Mouse (Mus musculus): Measurements from ENCODE around the gene Ntn5. TPM values are rescaled to one million over a fixed set of nuclear protein-coding genes. Genes with fewer than 3 reads are reported as not detected.

Gene Ntn5
- total and polyA plus RNA-seq, 3 experiments = 0.08 to 0.57 TPM; not detected in 1

GRCm38 (mm10) chr7:45665303-45666138 lies 18.3 kb upstream of the Ntn5 start:
- H3K4me3 ChIP-seq (replicated peaks in 1 of 3; ENCODE audit: low read depth in 2 of 3, low read length in 2 of 3, poor library complexity in 1 of 3) = no peak overlapping the region

GRCm38 (mm10) chr7:45666161-45666560 lies 17.7 kb upstream of the Ntn5 start, which contains the start of gene Fut2:
Gene Fut2, minus strand, starts transcription at chr7:45666394.
- H3K79me2 ChIP-seq (replicated peaks; ENCODE audit: control insufficient read depth, extremely low read depth, insufficient read depth, poor library complexity, severe bottlenecking) = no peaks in the 10 kb centered on the region
- peaks cover 1% of the 10 kb centered on the region for H3K27me3 ChIP-seq (replicated peaks)
- in situ Hi-C loops (cut with MboI; ENCODE audit: low pct_ligation_motif_present, low pct_unique_long_range_greater_than_20kb, low sequenced_read_pairs) (no loop called here), dilution Hi-C loops (cut with MboI; ENCODE audit: extremely low pct_ligation_motif_present, extremely low pct_unique_long_range_greater_than_20kb, low sequenced_read_pairs) (no loop called here)
- no peak within 1 kb of the TSS for H3K4me3 ChIP-seq (replicated peaks in 1 of 3; ENCODE audit: low read depth in 2 of 3, low read length in 2 of 3, poor library complexity in 1 of 3)
- H3K4me1 ChIP-seq (ENCODE audit: control insufficient read depth in 1 of 2, insufficient read depth in 2 of 2) = peaks cover 0 to 7% of the 10 kb centered on the region in 2 experiments; a peak in 1 of 4 replicates
- no peak for DNase-seq (ENCODE audit: extremely low read depth)
- peaks cover 10% of the 10 kb centered on the region for H3K9me3 ChIP-seq (replicated peaks; ENCODE audit: low read length)
- no peak within 1 kb of the TSS for H3K27ac ChIP-seq (ENCODE audit: insufficient read depth, low read depth)
- H3K36me3 ChIP-seq (replicated peaks in 1 of 2; ENCODE audit: control insufficient read depth in 1 of 2, insufficient read depth in 1 of 2, low read length in 1 of 2) = no peaks in the 10 kb centered on the region
- H3K9ac ChIP-seq (ENCODE audit: insufficient read depth, low read depth) = no peak within 1 kb of the TSS
- H3K4me2 ChIP-seq (ENCODE audit: insufficient read depth, low read depth, poor library complexity, severe bottlenecking) = no peak within 1 kb of the TSS
- TF ChIP-seq NELFE (IDR thresholded peaks at IDR 0.05; ENCODE audit: low read depth, low read length) = no peak
- TF ChIP-seq MAFK (IDR thresholded peaks at IDR 0.05; ENCODE audit: insufficient replicate concordance, low read length) = no peak
- TF ChIP-seq TCF12 (IDR thresholded peaks at IDR 0.05; ENCODE audit: low read depth, low read length) = no peak
- TF ChIP-seq KAT2A (IDR thresholded peaks at IDR 0.05; ENCODE audit: insufficient replicate concordance, low read length) = no peak
- no peak for TF ChIP-seq USF2 (conservative IDR thresholded peaks at IDR 0.05; ENCODE audit: low read depth, low read length)
- TF ChIP-seq SIN3A (IDR thresholded peaks at IDR 0.05; ENCODE audit: low read length) = no peak
- no peak for TF ChIP-seq ELF1 (IDR thresholded peaks at IDR 0.05; ENCODE audit: low read depth, low read length)
- TF ChIP-seq ZKSCAN1 (IDR thresholded peaks at IDR 0.05; ENCODE audit: borderline replicate concordance, low read depth, low read length) = no peak
- no peak for TF ChIP-seq HCFC1 (IDR thresholded peaks at IDR 0.05; ENCODE audit: low read depth, low read length)

More at GRCm38 (mm10) chr7:45665303-45666138, 18.3 kb upstream of the Ntn5 start:
- no peak overlapping the region for H3K4me2 ChIP-seq (ENCODE audit: insufficient read depth, low read depth, poor library complexity, severe bottlenecking)
- peaks cover 1% of the 10 kb centered on the region for H3K27me3 ChIP-seq (replicated peaks)
- H3K27ac ChIP-seq (ENCODE audit: insufficient read depth, low read depth) = no peak overlapping the region
- no peak overlapping the region for H3K9ac ChIP-seq (ENCODE audit: insufficient read depth, low read depth)
- dilution Hi-C loops (cut with MboI; ENCODE audit: extremely low pct_ligation_motif_present, extremely low pct_unique_long_range_greater_than_20kb, low sequenced_read_pairs) = no loop called here
- H3K36me3 ChIP-seq (replicated peaks in 1 of 2; ENCODE audit: control insufficient read depth in 1 of 2, insufficient read depth in 1 of 2, low read length in 1 of 2) = no peaks in the 10 kb centered on the region
- H3K9me3 ChIP-seq (replicated peaks; ENCODE audit: low read length) = peaks cover 10% of the 10 kb centered on the region
- no peak for DNase-seq (ENCODE audit: extremely low read depth)
- H3K79me2 ChIP-seq (replicated peaks; ENCODE audit: control insufficient read depth, extremely low read depth, insufficient read depth, poor library complexity, severe bottlenecking) = no peaks in the 10 kb centered on the region
- H3K4me1 ChIP-seq (ENCODE audit: control insufficient read depth in 1 of 2, insufficient read depth in 2 of 2) = peaks cover 0 to 5% of the 10 kb centered on the region in 2 experiments; a peak in 1 of 4 replicates
- TF ChIP-seq USF1 (IDR thresholded peaks at IDR 0.05; ENCODE audit: low read depth, low read length) (no peak), POLR2A (IDR thresholded peaks at IDR 0.05; ENCODE audit: low read depth, low read length) (no peak), MAZ (IDR thresholded peaks at IDR 0.05; ENCODE audit: low read depth, low read length) (no peak), SIN3A (IDR thresholded peaks at IDR 0.05; ENCODE audit: low read length) (no peak), TBP (conservative IDR thresholded peaks at IDR 0.05; ENCODE audit: low read depth, low read length) (no peak), RCOR1 (conservative IDR thresholded peaks at IDR 0.05; ENCODE audit: low read depth, low read length) (no peak), UBTF (IDR thresholded peaks at IDR 0.05; ENCODE audit: low read depth, low read length) (no peak), PAX5 (IDR thresholded peaks at IDR 0.05; ENCODE audit: low read length) (no peak)
- in situ Hi-C loops (cut with MboI; ENCODE audit: low pct_ligation_motif_present, low pct_unique_long_range_greater_than_20kb, low sequenced_read_pairs) = no loop called here

Measured in CH12.LX (cell line).